Mouse (Mus musculus) forebrain, postnatal 0 days (tissue): Measurements from ENCODE around the gene Cdc5l. TPM values are rescaled to one million over a fixed set of nuclear protein-coding genes. Genes with fewer than 3 reads are reported as not detected.

ENCODE experiments used
- ATAC-seq: fragments of 200-750 bp; cut with Nextera tagmentation; 2 replicates; pipeline ENCODE4 v1.8.0; 2017; ENCODE audit warnings: mild to moderate bottlenecking, moderate library complexity
- DNase-seq: peaks from one replicate; pipeline ENCODE4 v3.0.0-alpha.2; 2015
- H3K27ac ChIP-seq: fragments of 300-500 bp; sonication (generic); 2 replicates; pipeline ENCODE4 v1.5.1; 2014; ENCODE audit warnings: low read depth, mild to moderate bottlenecking, antibody characterized with exemption, low read length, moderate library complexity, mixed read lengths
- H3K27me3 ChIP-seq: fragments of 300-500 bp; sonication (generic); 2 replicates; pipeline ENCODE4 v1.6.1; 2014; ENCODE audit warnings: mild to moderate bottlenecking, low read length, mixed read lengths; ENCODE audit not compliant: insufficient read depth
- H3K36me3 ChIP-seq: fragments of 300-500 bp; sonication (generic); 2 replicates; pipeline ENCODE4 v1.6.1; 2014; ENCODE audit warnings: mild to moderate bottlenecking, moderate library complexity; ENCODE audit not compliant: insufficient read depth
- H3K4me1 ChIP-seq: fragments of 300-500 bp; sonication (generic); 2 replicates; pipeline ENCODE4 v1.6.1; 2014; ENCODE audit warnings: antibody characterized with exemption; ENCODE audit not compliant: insufficient read depth
- H3K4me2 ChIP-seq: fragments of 300-500 bp; sonication (generic); 2 replicates; pipeline ENCODE4 v1.6.1; 2014; ENCODE audit warnings: low read depth, mild to moderate bottlenecking, moderate library complexity
- H3K4me3 ChIP-seq: fragments of 300-500 bp; sonication (generic); 2 replicates; pipeline ENCODE4 v1.5.1; 2014; ENCODE audit warnings: low read depth, low read length, mixed read lengths
- H3K9ac ChIP-seq: fragments of 300-500 bp; sonication (generic); 2 replicates; pipeline ENCODE4 v1.6.1; 2014; ENCODE audit warnings: mild to moderate bottlenecking
- H3K9me3 ChIP-seq: fragments of 300-500 bp; sonication (generic); 2 replicates; pipeline ENCODE4 v1.6.1; 2016; ENCODE audit warnings: low read length
- CTCF ChIP-seq: sonication (generic); IDR thresholded peaks from 2 replicates; pipeline ENCODE4 v1.5.1; 2016; ENCODE audit warnings: antibody characterized with exemption, control low read depth, low read depth
- WGBS: fragments of 180-500 bp; shearing (Covaris S2); extraction: QIAGEN DNeasy Blood & Tissue Kit; methylation state at CpG from one replicate; pipeline ENCODE4 v1.1.7; 2014; 5-methylcytosine and 5-hydroxymethylcytosine counted together
- polyA plus RNA-seq: library from polyadenylated mRNA; unstranded; fragments of >200 nt; fragmentation: Nextera tagmentation; extraction: Ambion mirVana; gene quantifications from 2 replicates; pipeline ENCODE4 v1.2.1, GENCODE M21; 2015
- total RNA-seq: library from RNA; depleted of rRNA; stranded (reverse); fragments of >200 nt; gene quantifications from 2 replicates; pipeline ENCODE4 v1.2.3, GENCODE M21; 2014; rRNA removed

The Cdc5l gene
- total RNA-seq = 49.5 and 72.6 TPM in 2 replicates
- 46.9 and 55.3 TPM in 2 replicates for polyA plus RNA-seq

DNA sequence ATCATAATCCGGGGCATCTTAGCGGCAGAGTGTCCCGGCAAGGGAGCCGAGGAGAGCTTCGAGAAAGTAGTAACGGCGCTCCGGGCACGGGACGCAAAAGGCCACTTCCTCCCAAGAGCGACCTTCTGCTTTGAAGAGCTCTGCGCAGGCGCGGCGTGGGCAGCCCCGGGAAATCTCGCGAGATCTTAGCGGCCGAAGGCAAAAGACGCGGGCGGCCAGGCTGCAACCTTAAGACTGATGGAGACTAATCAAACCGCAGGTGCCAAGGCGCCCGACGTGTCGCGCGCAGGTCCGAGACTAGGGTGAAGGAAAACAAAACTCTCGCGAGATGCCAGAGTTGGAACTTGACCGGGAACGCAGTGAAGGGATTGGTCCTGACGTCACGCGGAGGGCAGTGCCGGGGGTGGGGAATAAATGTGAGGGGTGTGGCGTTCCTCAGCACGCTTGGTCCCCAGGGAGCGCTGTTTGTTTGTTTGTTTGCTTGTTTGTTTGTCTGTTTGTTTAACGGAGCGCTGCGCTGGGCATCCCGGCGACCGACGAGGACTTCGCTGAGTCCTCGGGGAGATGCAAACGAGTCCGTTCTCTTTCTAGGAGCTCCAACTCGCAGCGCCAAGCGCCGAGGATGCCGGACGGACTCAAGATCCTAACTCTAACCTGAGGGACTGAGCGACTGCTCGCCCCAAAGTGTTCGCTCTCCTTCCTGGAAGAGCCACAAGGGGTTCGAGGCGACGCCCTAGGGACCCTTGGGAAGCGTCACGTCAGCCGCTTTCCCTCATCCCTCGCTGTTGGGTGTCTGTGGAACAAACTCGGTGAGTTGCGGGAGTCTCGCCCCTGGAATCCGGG lies at the start of gene Cdc5l:
Gene Cdc5l, minus strand, starts transcription at position 319 of the 843 bp plus-strand sequence.
- TF ChIP-seq CTCF = peak; percentile 57
- Histone ChIP-seq H3K27ac (peak within 1 kb of the TSS; percentile 95), H3K4me2 (peak within 1 kb of the TSS; percentile 94), H3K4me3 (peak within 1 kb of the TSS; percentile 90), H3K36me3 (0 out of 2 replicates have a peak, but pooled peaks cover 4% of the 10 kb centered on the region), H3K27me3 (no peaks in the 10 kb centered on the region), H3K9ac (peak within 1 kb of the TSS; percentile 88), H3K9me3 (no peaks in the 10 kb centered on the region), H3K4me1 (peaks cover 14% of the 10 kb centered on the region)
- ATAC-seq (peak; percentile 98), DNase-seq (peak; percentile 99)
- WGBS = under 1% methylated on average over 73 of the region's 73 CpGs

DNA sequence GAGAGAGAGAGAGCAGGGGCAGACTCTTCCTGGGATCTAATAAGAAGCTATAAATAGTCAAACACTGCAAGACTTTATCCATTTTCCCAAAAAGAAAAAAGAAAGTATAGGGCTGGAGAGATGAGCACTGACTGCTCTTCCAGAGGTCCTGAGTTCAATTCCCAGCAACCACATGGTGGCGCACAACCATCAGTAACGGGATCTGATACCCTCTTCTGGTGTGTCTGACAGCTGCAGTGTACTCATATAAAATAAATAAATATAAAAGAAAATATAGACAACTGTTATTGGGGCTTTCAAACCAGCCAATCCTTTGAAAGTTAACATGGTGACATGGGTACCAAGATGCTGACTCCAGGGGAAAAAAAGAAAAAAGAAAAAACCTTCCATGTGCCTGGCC lies 46.9 kb upstream of the Cdc5l start:
- Histone ChIP-seq H3K27me3 (no peaks in the 10 kb centered on the region), H3K9ac (no peak overlapping the region), H3K4me3 (no peak overlapping the region), H3K4me2 (no peak overlapping the region), H3K36me3 (no peaks in the 10 kb centered on the region), H3K27ac (no peak overlapping the region), H3K4me1 (no peaks in the 10 kb centered on the region), H3K9me3 (0 out of 2 replicates have a peak, but pooled peaks cover 4% of the 10 kb centered on the region)
- ATAC-seq (no peak), DNase-seq (no peak)
- WGBS = 28% methylated on average over 2 of the region's 2 CpGs
- TF ChIP-seq CTCF = peak; percentile 43

DNA sequence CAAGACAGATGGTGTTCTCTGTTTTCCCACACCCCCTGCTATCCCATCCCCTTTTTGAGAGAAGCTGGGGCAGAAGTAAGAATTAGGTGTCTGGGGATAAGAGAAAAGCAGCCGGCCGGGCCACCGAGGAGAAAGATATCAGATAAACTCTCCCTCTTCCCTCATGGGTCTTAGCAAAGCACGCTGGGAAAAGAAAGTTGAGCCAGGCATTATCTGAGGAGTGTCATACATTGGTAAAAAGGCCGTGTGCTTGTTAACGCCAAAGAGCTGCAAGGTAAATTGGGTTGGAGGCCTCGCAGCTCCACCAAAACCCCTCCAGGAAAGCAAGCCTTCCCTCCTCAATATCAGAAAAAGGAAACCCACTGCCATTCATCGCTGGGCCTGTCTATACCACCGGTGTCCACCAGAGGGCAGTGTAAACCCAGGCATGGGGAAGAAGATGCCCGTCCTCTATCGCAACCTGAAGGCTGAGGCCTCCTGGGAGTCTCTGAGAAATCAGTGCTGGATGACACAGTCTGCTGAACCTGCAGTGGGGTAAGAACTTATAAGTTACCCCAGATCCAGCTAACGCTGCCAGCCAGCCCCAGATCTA lies 44.8 kb upstream of the Cdc5l start:
- WGBS = 17% methylated on average over 12 of the region's 12 CpGs
- TF ChIP-seq CTCF = peak; percentile 99
- Histone ChIP-seq H3K9me3 (0 out of 2 replicates have a peak, but pooled peaks cover 4% of the 10 kb centered on the region), H3K4me3 (no peak overlapping the region), H3K36me3 (no peaks in the 10 kb centered on the region), H3K27me3 (no peaks in the 10 kb centered on the region), H3K4me2 (no peak overlapping the region), H3K4me1 (0 out of 2 replicates have a peak, but pooled peaks cover 3% of the 10 kb centered on the region), H3K27ac (no peak overlapping the region), H3K9ac (no peak overlapping the region)
- ATAC-seq (peak; percentile 18), DNase-seq (peak; percentile 92)

DNA sequence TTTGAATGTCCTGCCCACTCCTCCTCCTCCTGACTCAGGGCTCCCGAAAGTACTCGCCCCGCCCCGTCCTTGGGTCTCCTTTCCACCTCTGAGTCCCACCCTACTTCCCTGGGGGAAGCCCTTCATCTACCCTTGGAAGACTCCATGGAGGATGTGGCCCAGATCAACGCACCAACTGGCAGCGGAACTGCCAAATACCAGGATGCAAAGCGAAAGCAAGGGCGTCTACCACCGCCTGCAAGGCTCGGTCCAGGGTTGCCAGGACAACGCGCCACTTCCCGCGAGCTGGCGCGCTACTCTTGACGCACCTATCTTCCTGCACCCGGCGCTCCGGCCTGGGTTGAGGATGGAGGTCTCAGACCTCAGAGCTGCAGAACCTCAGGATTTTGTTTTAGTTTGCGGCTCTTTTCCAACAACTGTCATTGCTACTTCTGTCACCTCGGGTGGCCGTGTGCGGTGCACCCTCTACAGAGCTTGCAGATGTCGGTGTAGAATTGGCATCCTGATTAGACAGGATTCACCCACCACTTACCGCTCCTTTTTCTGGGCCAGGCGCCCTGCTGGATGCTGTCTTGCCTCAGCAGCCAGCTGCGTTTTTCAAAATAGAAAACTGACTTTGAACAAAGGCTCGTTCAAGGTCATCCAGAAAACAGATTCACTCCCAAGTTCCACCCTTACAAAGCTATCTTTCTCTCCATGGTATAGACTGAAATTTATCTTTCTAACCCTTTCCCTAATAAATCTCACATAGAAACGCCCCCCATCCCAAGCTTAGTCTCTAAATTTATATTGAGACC lies 41.3 kb upstream of the Cdc5l start, which contains the start of gene Spats1:
Gene Spats1, minus strand, starts transcription at position 747 of the 797 bp plus-strand sequence.
- 5% methylated on average over 30 of the region's 30 CpGs for WGBS
- ATAC-seq (peak; percentile 94), DNase-seq (peak; percentile 91)
- TF ChIP-seq CTCF = no peak; the same call in 1 of the 2 replicates
- no peaks in the 10 kb centered on the region for H3K36me3 ChIP-seq
- peak within 1 kb of the TSS; percentile 67 for H3K4me2 ChIP-seq
- H3K4me3 ChIP-seq = peak within 1 kb of the TSS; percentile 39
- 0 out of 2 replicates have a peak, but pooled peaks cover 3% of the 10 kb centered on the region for H3K4me1 ChIP-seq
- peak within 1 kb of the TSS; percentile 80 for H3K27ac ChIP-seq
- peak within 1 kb of the TSS; percentile 56 for H3K9ac ChIP-seq
- no peaks in the 10 kb centered on the region for H3K27me3 ChIP-seq
- no peaks in the 10 kb centered on the region for H3K9me3 ChIP-seq

DNA sequence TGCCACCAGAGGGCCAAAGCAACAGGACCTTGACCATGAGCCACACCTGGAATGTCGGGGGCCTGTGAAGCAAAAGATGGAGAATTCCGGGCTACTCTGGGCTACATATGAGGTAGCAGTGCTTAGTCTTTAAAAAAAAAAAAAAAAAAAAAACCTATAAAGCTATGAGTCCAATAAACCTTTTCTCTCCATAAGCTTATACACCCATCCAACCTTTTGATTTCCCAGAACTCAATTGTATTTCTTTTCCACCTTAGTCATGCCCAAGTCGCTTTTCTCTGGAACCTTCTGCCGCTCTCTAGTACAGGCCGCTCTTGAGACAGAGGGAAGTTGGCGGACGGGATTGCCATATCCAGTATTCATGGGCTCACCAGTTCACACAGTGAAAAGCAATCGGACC lies 40.6 kb upstream of the Cdc5l start:
- Histone ChIP-seq H3K27me3 (no peaks in the 10 kb centered on the region), H3K9me3 (no peaks in the 10 kb centered on the region), H3K36me3 (no peaks in the 10 kb centered on the region), H3K4me2 (peak overlapping the region; percentile 67), H3K27ac (peak overlapping the region; percentile 80), H3K9ac (peak overlapping the region; percentile 56), H3K4me3 (peak overlapping the region; percentile 39), H3K4me1 (0 out of 2 replicates have a peak, but pooled peaks cover 3% of the 10 kb centered on the region)
- TF ChIP-seq CTCF = no peak
- WGBS = 60% methylated on average over 8 of the region's 8 CpGs
- DNase-seq (no peak), ATAC-seq (peak; percentile 21; the same call in 1 of the 2 replicates)

DNA sequence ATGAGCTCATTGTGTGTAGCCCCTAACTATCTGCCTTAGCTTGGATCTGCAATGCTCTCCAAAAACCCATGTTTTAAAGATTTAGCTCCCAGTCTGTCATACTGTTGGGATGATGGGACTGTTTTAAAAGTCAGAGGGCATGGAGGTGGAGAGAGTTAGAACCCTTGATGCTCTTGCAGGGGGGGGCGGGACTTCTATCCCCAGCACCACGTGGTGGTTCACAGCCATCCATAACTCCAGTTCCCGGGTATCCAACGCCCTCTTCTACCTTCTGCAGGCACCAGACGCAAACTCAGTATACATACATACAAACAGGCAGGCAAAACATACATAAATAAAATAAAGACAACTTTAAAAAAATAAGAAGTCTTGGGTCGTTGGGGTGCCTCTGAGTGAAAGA lies 40.1 kb upstream of the Cdc5l start:
- 77% methylated on average over 6 of the region's 6 CpGs for WGBS
- H3K27ac ChIP-seq = no peak overlapping the region
- no peak overlapping the region for H3K4me2 ChIP-seq
- DNase-seq = no peak
- no peak for ATAC-seq
- H3K27me3 ChIP-seq = no peaks in the 10 kb centered on the region
- 0 out of 2 replicates have a peak, but pooled peaks cover 3% of the 10 kb centered on the region for H3K4me1 ChIP-seq
- no peaks in the 10 kb centered on the region for H3K36me3 ChIP-seq
- H3K9ac ChIP-seq = no peak overlapping the region
- no peak overlapping the region for H3K4me3 ChIP-seq
- no peaks in the 10 kb centered on the region for H3K9me3 ChIP-seq
- no peak for TF ChIP-seq CTCF
